Mouse (Mus musculus): ENCODE measurements around the gene Pik3r6.

Gene Pik3r6

GRCm38 (mm10) chr11:68536465-68536864 lies 33.6 kb downstream of the Pik3r6 start:
- DNase-seq: peak; percentile 45

GRCm38 (mm10) chr11:68539621-68540020 lies 36.8 kb downstream of the Pik3r6 start:
- DNase-seq: no peak

- DNase-seq: no peak
These were observed 41.7 kb downstream of the Pik3r6 start for GRCm38 (mm10) chr11:68544554-68544953.

- DNase-seq: no peak
These were observed 42.4 kb downstream of the Pik3r6 start for GRCm38 (mm10) chr11:68545172-68545571.

- no peak for DNase-seq
These were observed 42.9 kb downstream of the Pik3r6 start for GRCm38 (mm10) chr11:68545682-68546222.

- DNase-seq: no peak
These were observed 44.7 kb downstream of the Pik3r6 start for GRCm38 (mm10) chr11:68547484-68547883.

GRCm38 (mm10) chr11:68549597-68549996 lies 46.8 kb downstream of the Pik3r6 start:
- no peak for DNase-seq

GRCm38 (mm10) chr11:68550358-68550757 lies 47.5 kb downstream of the Pik3r6 start:
- DNase-seq: no peak

- no peak for DNase-seq
These were observed 51.2 kb downstream of the Pik3r6 start for GRCm38 (mm10) chr11:68553981-68554471.

- no peak for DNase-seq
These were observed 53.2 kb downstream of the Pik3r6 start, which contains the start of gene Mfsd6l for GRCm38 (mm10) chr11:68555918-68556584. TSS of gene Mfsd6l (plus strand) at chr11:68556186.

- DNase-seq: no peak
These were observed 56.7 kb downstream of the Pik3r6 start for GRCm38 (mm10) chr11:68559546-68559945.

GRCm38 (mm10) chr11:68561957-68562950 lies 59.4 kb downstream of the Pik3r6 start:
- no peak for DNase-seq

GRCm38 (mm10) chr11:68564356-68565031 lies 61.7 kb downstream of the Pik3r6 start:
- no peak for DNase-seq

GRCm38 (mm10) chr11:68565032-68565429 lies 62.2 kb downstream of the Pik3r6 start:
- no peak for DNase-seq

- peak; percentile 80 for DNase-seq
These were observed 63.7 kb downstream of the Pik3r6 start for GRCm38 (mm10) chr11:68566447-68567059.

GRCm38 (mm10) chr11:68570861-68571260 lies 68.0 kb downstream of the Pik3r6 start:
- DNase-seq: no peak

- no peak for DNase-seq
These were observed 74.3 kb downstream of the Pik3r6 start for GRCm38 (mm10) chr11:68577076-68577475.

- DNase-seq: peak; percentile 50
These were observed 76.7 kb downstream of the Pik3r6 start for GRCm38 (mm10) chr11:68579462-68579881.

- DNase-seq: no peak
These were observed 77.7 kb downstream of the Pik3r6 start for GRCm38 (mm10) chr11:68580566-68580965.

GRCm38 (mm10) chr11:68583225-68583624 lies 80.4 kb downstream of the Pik3r6 start:
- peak; percentile 52 for DNase-seq

- DNase-seq: no peak
These were observed 81.2 kb downstream of the Pik3r6 start for GRCm38 (mm10) chr11:68583906-68584480.

- no peak for DNase-seq
These were observed 83.1 kb downstream of the Pik3r6 start for GRCm38 (mm10) chr11:68585890-68586289.

Measured in right cerebral cortex, postnatal 25 days (tissue).